Mouse (Mus musculus): ENCODE results near the gene Klk15. TPM values are rescaled to one million over a fixed set of nuclear protein-coding genes. Genes with fewer than 3 reads are reported as not detected.
"Not testable (repeated sequence)": the region's sequence is repeated elsewhere in the genome, so short reads cannot be mapped to it uniquely, and the experiment has no call there.

Gene Klk15
- polyA plus RNA-seq, 1 experiment from 2014 or later = not detected

- 68% methylated on average over 3 of the region's 3 CpGs for WGBS
- not testable (repeated sequence) for H3K9ac ChIP-seq (replicated peaks; ENCODE audit: low read length); H3K9me3 ChIP-seq (replicated peaks; ENCODE audit: control insufficient read depth, low read length); DNase-seq (ENCODE audit: low spot score); H3K27ac ChIP-seq (replicated peaks; ENCODE audit: low read depth, low read length); H3K4me3 ChIP-seq (ENCODE audit: low read depth, low read length); H3K27me3 ChIP-seq (ENCODE audit: control insufficient read depth, insufficient read depth, low read length); ATAC-seq (replicated peaks; ENCODE audit: insufficient number of reproducible peaks, low FRiP score, low TSS enrichment, low read depth); H3K36me3 ChIP-seq (replicated peaks; ENCODE audit: control insufficient read depth, insufficient read depth, low read depth, low read length); H3K4me1 ChIP-seq (ENCODE audit: control insufficient read depth, insufficient read depth, low read length); H3K4me2 ChIP-seq (ENCODE audit: low read depth, low read length)
These were observed 8.8 kb downstream of the Klk15 start for GRCm38 (mm10) chr7:43942293-43942692.

- no peaks in the 10 kb centered on the region for H3K4me1 ChIP-seq (ENCODE audit: control insufficient read depth, insufficient read depth, low read length)
- no peak for ATAC-seq (replicated peaks; ENCODE audit: insufficient number of reproducible peaks, low FRiP score, low TSS enrichment, low read depth)
- H3K9ac ChIP-seq (replicated peaks; ENCODE audit: low read length) = no peak overlapping the region
- no peak for DNase-seq (ENCODE audit: low spot score)
- H3K9me3 ChIP-seq (replicated peaks; ENCODE audit: control insufficient read depth, low read length) = no peaks in the 10 kb centered on the region
- no peaks in the 10 kb centered on the region for H3K36me3 ChIP-seq (replicated peaks; ENCODE audit: control insufficient read depth, insufficient read depth, low read depth, low read length)
- H3K4me3 ChIP-seq (ENCODE audit: low read depth, low read length) = no peak overlapping the region
- WGBS = 88% methylated on average over 3 of the region's 3 CpGs
- H3K27me3 ChIP-seq (ENCODE audit: control insufficient read depth, insufficient read depth, low read length) = no peaks in the 10 kb centered on the region
- no peak overlapping the region for H3K27ac ChIP-seq (replicated peaks; ENCODE audit: low read depth, low read length)
- no peak overlapping the region for H3K4me2 ChIP-seq (ENCODE audit: low read depth, low read length)
These were observed 11.3 kb downstream of the Klk15 start for GRCm38 (mm10) chr7:43944727-43945264.

- no peak within 1 kb of the TSS for H3K9ac ChIP-seq (replicated peaks; ENCODE audit: low read length)
- 84% methylated on average over 2 of the region's 2 CpGs for WGBS
- no peaks in the 10 kb centered on the region for H3K4me1 ChIP-seq (ENCODE audit: control insufficient read depth, insufficient read depth, low read length)
- DNase-seq (ENCODE audit: low spot score) (no peak), ATAC-seq (replicated peaks; ENCODE audit: insufficient number of reproducible peaks, low FRiP score, low TSS enrichment, low read depth) (no peak)
- H3K4me3 ChIP-seq (ENCODE audit: low read depth, low read length) = no peak within 1 kb of the TSS
- no peaks in the 10 kb centered on the region for H3K9me3 ChIP-seq (replicated peaks; ENCODE audit: control insufficient read depth, low read length)
- H3K36me3 ChIP-seq (replicated peaks; ENCODE audit: control insufficient read depth, insufficient read depth, low read depth, low read length) = no peaks in the 10 kb centered on the region
- no peaks in the 10 kb centered on the region for H3K27me3 ChIP-seq (ENCODE audit: control insufficient read depth, insufficient read depth, low read length)
- no peak within 1 kb of the TSS for H3K4me2 ChIP-seq (ENCODE audit: low read depth, low read length)
- no peak within 1 kb of the TSS for H3K27ac ChIP-seq (replicated peaks; ENCODE audit: low read depth, low read length)
These were observed 16.8 kb downstream of the Klk15 start, which contains the start of gene Klk1b8 for GRCm38 (mm10) chr7:43950364-43950763. Klk1b8 (plus strand) TSS chr7:43950664.

GRCm38 (mm10) chr7:43952703-43953102 lies 19.2 kb downstream of the Klk15 start:
- no peaks in the 10 kb centered on the region for H3K4me1 ChIP-seq (ENCODE audit: control insufficient read depth, insufficient read depth, low read length)
- H3K36me3 ChIP-seq (replicated peaks; ENCODE audit: control insufficient read depth, insufficient read depth, low read depth, low read length) = no peaks in the 10 kb centered on the region
- H3K4me2 ChIP-seq (ENCODE audit: low read depth, low read length) = no peak overlapping the region
- no peaks in the 10 kb centered on the region for H3K27me3 ChIP-seq (ENCODE audit: control insufficient read depth, insufficient read depth, low read length)
- no peak overlapping the region for H3K27ac ChIP-seq (replicated peaks; ENCODE audit: low read depth, low read length)
- H3K9ac ChIP-seq (replicated peaks; ENCODE audit: low read length) = no peak overlapping the region
- no peaks in the 10 kb centered on the region for H3K9me3 ChIP-seq (replicated peaks; ENCODE audit: control insufficient read depth, low read length)
- whole genome bisulfite sequencing = 78% methylated on average over 4 of the region's 4 CpGs
- no peak for DNase-seq (ENCODE audit: low spot score)
- ATAC-seq (replicated peaks; ENCODE audit: insufficient number of reproducible peaks, low FRiP score, low TSS enrichment, low read depth) = no peak
- H3K4me3 ChIP-seq (ENCODE audit: low read depth, low read length) = no peak overlapping the region

GRCm38 (mm10) chr7:43966451-43966850 lies 32.9 kb downstream of the Klk15 start, which contains the start of gene Klk1b1:
Klk1b1 (plus strand) TSS chr7:43966751.
- 67% methylated on average over 3 of the region's 3 CpGs for WGBS
- no peaks in the 10 kb centered on the region for H3K27me3 ChIP-seq (ENCODE audit: control insufficient read depth, insufficient read depth, low read length)
- H3K27ac ChIP-seq (replicated peaks; ENCODE audit: low read depth, low read length) = no peak within 1 kb of the TSS
- DNase-seq (ENCODE audit: low spot score) (no peak), ATAC-seq (replicated peaks; ENCODE audit: insufficient number of reproducible peaks, low FRiP score, low TSS enrichment, low read depth) (no peak)
- H3K9me3 ChIP-seq (replicated peaks; ENCODE audit: control insufficient read depth, low read length) = no peaks in the 10 kb centered on the region
- no peak within 1 kb of the TSS for H3K4me3 ChIP-seq (ENCODE audit: low read depth, low read length)
- H3K9ac ChIP-seq (replicated peaks; ENCODE audit: low read length) = no peak within 1 kb of the TSS
- H3K36me3 ChIP-seq (replicated peaks; ENCODE audit: control insufficient read depth, insufficient read depth, low read depth, low read length) = no peaks in the 10 kb centered on the region
- H3K4me2 ChIP-seq (ENCODE audit: low read depth, low read length) = no peak within 1 kb of the TSS
- H3K4me1 ChIP-seq (ENCODE audit: control insufficient read depth, insufficient read depth, low read length) = no peaks in the 10 kb centered on the region

GRCm38 (mm10) chr7:43967058-43967457 lies 33.5 kb downstream of the Klk15 start:
- WGBS = 78% methylated on average over 3 of the region's 3 CpGs
- H3K27ac ChIP-seq (replicated peaks; ENCODE audit: low read depth, low read length) = no peak overlapping the region
- ATAC-seq (replicated peaks; ENCODE audit: insufficient number of reproducible peaks, low FRiP score, low TSS enrichment, low read depth) (no peak), DNase-seq (ENCODE audit: low spot score) (no peak)
- no peak overlapping the region for H3K4me3 ChIP-seq (ENCODE audit: low read depth, low read length)
- H3K36me3 ChIP-seq (replicated peaks; ENCODE audit: control insufficient read depth, insufficient read depth, low read depth, low read length) = no peaks in the 10 kb centered on the region
- H3K4me2 ChIP-seq (ENCODE audit: low read depth, low read length) = no peak overlapping the region
- H3K27me3 ChIP-seq (ENCODE audit: control insufficient read depth, insufficient read depth, low read length) = no peaks in the 10 kb centered on the region
- H3K4me1 ChIP-seq (ENCODE audit: control insufficient read depth, insufficient read depth, low read length) = no peaks in the 10 kb centered on the region
- no peaks in the 10 kb centered on the region for H3K9me3 ChIP-seq (replicated peaks; ENCODE audit: control insufficient read depth, low read length)
- no peak overlapping the region for H3K9ac ChIP-seq (replicated peaks; ENCODE audit: low read length)

- Histone ChIP-seq H3K4me1 (ENCODE audit: control insufficient read depth, insufficient read depth, low read length) (no peaks in the 10 kb centered on the region), H3K9ac (replicated peaks; ENCODE audit: low read length) (no peak overlapping the region), H3K36me3 (replicated peaks; ENCODE audit: control insufficient read depth, insufficient read depth, low read depth, low read length) (no peaks in the 10 kb centered on the region), H3K4me2 (ENCODE audit: low read depth, low read length) (no peak overlapping the region), H3K27me3 (ENCODE audit: control insufficient read depth, insufficient read depth, low read length) (no peaks in the 10 kb centered on the region), H3K4me3 (ENCODE audit: low read depth, low read length) (no peak overlapping the region), H3K27ac (replicated peaks; ENCODE audit: low read depth, low read length) (no peak overlapping the region), H3K9me3 (replicated peaks; ENCODE audit: control insufficient read depth, low read length) (no peaks in the 10 kb centered on the region)
- DNase-seq (ENCODE audit: low spot score) (no peak), ATAC-seq (replicated peaks; ENCODE audit: insufficient number of reproducible peaks, low FRiP score, low TSS enrichment, low read depth) (no peak)
- WGBS = 86% methylated on average over 2 of the region's 2 CpGs
These were observed 34.1 kb downstream of the Klk15 start for GRCm38 (mm10) chr7:43967612-43968011.

- not testable (repeated sequence) for DNase-seq (ENCODE audit: low spot score); H3K4me2 ChIP-seq (ENCODE audit: low read depth, low read length); H3K4me3 ChIP-seq (ENCODE audit: low read depth, low read length); H3K27ac ChIP-seq (replicated peaks; ENCODE audit: low read depth, low read length); ATAC-seq (replicated peaks; ENCODE audit: insufficient number of reproducible peaks, low FRiP score, low TSS enrichment, low read depth); H3K36me3 ChIP-seq (replicated peaks; ENCODE audit: control insufficient read depth, insufficient read depth, low read depth, low read length); H3K27me3 ChIP-seq (ENCODE audit: control insufficient read depth, insufficient read depth, low read length); H3K9ac ChIP-seq (replicated peaks; ENCODE audit: low read length); H3K9me3 ChIP-seq (replicated peaks; ENCODE audit: control insufficient read depth, low read length); H3K4me1 ChIP-seq (ENCODE audit: control insufficient read depth, insufficient read depth, low read length)
- WGBS = 81% methylated on average over 1 of the region's 1 CpGs
These were observed 42.2 kb downstream of the Klk15 start, which contains the start of gene Klk1b9 for GRCm38 (mm10) chr7:43975761-43976160. Klk1b9 (plus strand) TSS chr7:43976061.
